Mouse (Mus musculus): ENCODE measurements around the gene Coro1c. TPM values are rescaled to one million over a fixed set of nuclear protein-coding genes. Genes with fewer than 3 reads are reported as not detected.

Coro1c gene
- total RNA-seq, 1 experiment from 2014 or later, result 129 TPM

- no peak for ATAC-seq (replicated peaks; ENCODE audit: insufficient number of reproducible peaks, low FRiP score, low TSS enrichment, poor library complexity, severe bottlenecking)
Observed at GRCm38 (mm10) chr5:113890874-113891273, 17.7 kb downstream of the Coro1c start.

GRCm38 (mm10) chr5:113889912-113890311 lies 18.6 kb downstream of the Coro1c start:
- ATAC-seq (replicated peaks; ENCODE audit: insufficient number of reproducible peaks, low FRiP score, low TSS enrichment, poor library complexity, severe bottlenecking), result no peak

- ATAC-seq (replicated peaks; ENCODE audit: insufficient number of reproducible peaks, low FRiP score, low TSS enrichment, poor library complexity, severe bottlenecking), result no peak
Observed at GRCm38 (mm10) chr5:113889181-113889906, 19.2 kb downstream of the Coro1c start.

- ATAC-seq (replicated peaks; ENCODE audit: insufficient number of reproducible peaks, low FRiP score, low TSS enrichment, poor library complexity, severe bottlenecking), result no peak
Observed at GRCm38 (mm10) chr5:113888186-113888795, 20.3 kb downstream of the Coro1c start.

GRCm38 (mm10) chr5:113887132-113887531 lies 21.4 kb downstream of the Coro1c start:
- ATAC-seq (replicated peaks; ENCODE audit: insufficient number of reproducible peaks, low FRiP score, low TSS enrichment, poor library complexity, severe bottlenecking), result no peak

- ATAC-seq (replicated peaks; ENCODE audit: insufficient number of reproducible peaks, low FRiP score, low TSS enrichment, poor library complexity, severe bottlenecking), result no peak
Observed at GRCm38 (mm10) chr5:113885623-113886022, 22.9 kb downstream of the Coro1c start.

- no peak for ATAC-seq (replicated peaks; ENCODE audit: insufficient number of reproducible peaks, low FRiP score, low TSS enrichment, poor library complexity, severe bottlenecking)
Observed at GRCm38 (mm10) chr5:113884750-113885149, 23.8 kb downstream of the Coro1c start.

- ATAC-seq (replicated peaks; ENCODE audit: insufficient number of reproducible peaks, low FRiP score, low TSS enrichment, poor library complexity, severe bottlenecking), result no peak
Observed at GRCm38 (mm10) chr5:113883384-113883771, 25.2 kb downstream of the Coro1c start.

- no peak for ATAC-seq (replicated peaks; ENCODE audit: insufficient number of reproducible peaks, low FRiP score, low TSS enrichment, poor library complexity, severe bottlenecking)
Observed at GRCm38 (mm10) chr5:113882566-113883383, 25.8 kb downstream of the Coro1c start.

GRCm38 (mm10) chr5:113881136-113881535 lies 27.4 kb downstream of the Coro1c start:
- no peak for ATAC-seq (replicated peaks; ENCODE audit: insufficient number of reproducible peaks, low FRiP score, low TSS enrichment, poor library complexity, severe bottlenecking)

GRCm38 (mm10) chr5:113878943-113879617 lies 29.5 kb downstream of the Coro1c start:
- ATAC-seq (replicated peaks; ENCODE audit: insufficient number of reproducible peaks, low FRiP score, low TSS enrichment, poor library complexity, severe bottlenecking), result no peak

GRCm38 (mm10) chr5:113877565-113877964 lies 31.0 kb downstream of the Coro1c start:
- ATAC-seq (replicated peaks; ENCODE audit: insufficient number of reproducible peaks, low FRiP score, low TSS enrichment, poor library complexity, severe bottlenecking), result no peak

GRCm38 (mm10) chr5:113876176-113876575 lies 32.4 kb downstream of the Coro1c start:
- ATAC-seq (replicated peaks; ENCODE audit: insufficient number of reproducible peaks, low FRiP score, low TSS enrichment, poor library complexity, severe bottlenecking), result no peak

- no peak for ATAC-seq (replicated peaks; ENCODE audit: insufficient number of reproducible peaks, low FRiP score, low TSS enrichment, poor library complexity, severe bottlenecking)
Observed at GRCm38 (mm10) chr5:113875625-113876024, 32.9 kb downstream of the Coro1c start.

GRCm38 (mm10) chr5:113874063-113875024 lies 34.2 kb downstream of the Coro1c start:
- ATAC-seq (replicated peaks; ENCODE audit: insufficient number of reproducible peaks, low FRiP score, low TSS enrichment, poor library complexity, severe bottlenecking), result no peak

GRCm38 (mm10) chr5:113872936-113873912 lies 35.3 kb downstream of the Coro1c start:
- ATAC-seq (replicated peaks; ENCODE audit: insufficient number of reproducible peaks, low FRiP score, low TSS enrichment, poor library complexity, severe bottlenecking), result peak; percentile 56; the same call in 1 of the 2 replicates

All from monocyte, adult 5-6 weeks (primary cell).